Mouse (Mus musculus) R1 (cell line): ENCODE results near the gene Sema7a.

Experiments used
- DNase-seq: peaks from one replicate; pipeline ENCODE4 v3.0.0-alpha.2; 2018; ENCODE audit warnings: low read depth, low spot score

Gene Sema7a

GRCm38 (mm10) chr9:57939431-57940348 is at the start of gene Sema7a:
Gene Sema7a, plus strand, starts transcription at chr9:57940112.
- peak; percentile 82 for DNase-seq

GRCm38 (mm10) chr9:57900478-57900877 is 39.4 kb upstream of the Sema7a start:
- no peak for DNase-seq

GRCm38 (mm10) chr9:57901197-57901596 is 38.7 kb upstream of the Sema7a start:
- DNase-seq = peak; percentile 85

- DNase-seq = no peak
Observed at GRCm38 (mm10) chr9:57901601-57902000, 38.3 kb upstream of the Sema7a start.

GRCm38 (mm10) chr9:57902132-57902531 is 37.8 kb upstream of the Sema7a start:
- peak; percentile 43 for DNase-seq

GRCm38 (mm10) chr9:57903589-57904249 is 36.2 kb upstream of the Sema7a start:
- no peak for DNase-seq

- no peak for DNase-seq
Observed at GRCm38 (mm10) chr9:57904250-57904644, 35.7 kb upstream of the Sema7a start.

- DNase-seq = no peak
Observed at GRCm38 (mm10) chr9:57907206-57907605, 32.7 kb upstream of the Sema7a start.

GRCm38 (mm10) chr9:57910254-57911160 is 29.4 kb upstream of the Sema7a start, which contains the start of gene Ubl7:
Gene Ubl7, plus strand, starts transcription at chr9:57910979.
- peak; percentile 96 for DNase-seq

GRCm38 (mm10) chr9:57912571-57912970 is 27.3 kb upstream of the Sema7a start:
- no peak for DNase-seq

- DNase-seq = no peak
Observed at GRCm38 (mm10) chr9:57921491-57922060, 18.3 kb upstream of the Sema7a start.

- DNase-seq = peak; percentile 30
Observed at GRCm38 (mm10) chr9:57922381-57922780, 17.5 kb upstream of the Sema7a start.

- no peak for DNase-seq
Observed at GRCm38 (mm10) chr9:57923046-57923445, 16.9 kb upstream of the Sema7a start.

- no peak for DNase-seq
Observed at GRCm38 (mm10) chr9:57931166-57931767, 8.6 kb upstream of the Sema7a start.

- no peak for DNase-seq
Observed at GRCm38 (mm10) chr9:57932253-57932652, 7.7 kb upstream of the Sema7a start.

- DNase-seq = no peak
Observed at GRCm38 (mm10) chr9:57932831-57933602, 6.9 kb upstream of the Sema7a start.

GRCm38 (mm10) chr9:57935683-57936437 is 4.1 kb upstream of the Sema7a start:
- peak; percentile 87 for DNase-seq

GRCm38 (mm10) chr9:57937171-57937570 is 2.7 kb upstream of the Sema7a start:
- no peak for DNase-seq

GRCm38 (mm10) chr9:57937651-57938050 is 2.3 kb upstream of the Sema7a start:
- DNase-seq = no peak
